Mouse (Mus musculus): ENCODE data around the gene Ttll2.
"Not testable (repeated sequence)": the region's sequence is repeated elsewhere in the genome, so short reads cannot be mapped to it uniquely, and the experiment has no call there.

DNA sequence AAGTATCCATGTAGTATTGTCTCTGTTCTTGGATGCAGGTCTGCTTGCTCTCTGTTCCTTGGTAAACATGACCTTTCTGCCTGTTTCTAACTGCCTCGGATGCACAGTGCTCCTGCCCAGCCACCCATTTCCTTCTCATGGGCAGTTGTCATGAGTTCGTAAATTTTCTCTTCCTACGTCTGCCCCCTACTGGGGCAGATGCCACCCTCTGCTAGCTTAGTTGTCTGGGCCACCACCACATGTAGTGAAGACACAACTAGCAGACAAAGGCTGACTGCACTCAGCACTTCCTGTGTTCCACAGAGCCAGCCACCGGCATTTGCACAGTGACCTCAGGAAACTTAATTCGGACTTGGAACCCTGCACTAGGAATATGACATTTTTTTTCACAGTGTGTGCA is 19.8 kb downstream of the Ttll2 start:
- TF ChIP-seq CTCF (IDR thresholded peaks at IDR 0.05; ENCODE audit: low read depth, low read length); POLR2A (IDR thresholded peaks at IDR 0.05; ENCODE audit: insufficient read depth, low read length): not testable (repeated sequence)
